Mouse (Mus musculus): ENCODE measurements at regions not wholly inside any gene's neighbourhood (a gene's known extent, or its start where the extent isn't known, plus 50 kb on each side); places are given as distances from the start of the nearest gene placed in this dataset.

- Histone ChIP-seq H3K27me3 (ENCODE audit: control insufficient read depth, insufficient read depth, low read length) (no peaks in the 10 kb centered on the region), H3K4me3 (replicated peaks; ENCODE audit: low read length) (no peak overlapping the region), H3K9ac (ENCODE audit: low read length) (no peak overlapping the region), H3K4me1 (ENCODE audit: control insufficient read depth, insufficient read depth, low read length) (no peaks in the 10 kb centered on the region), H3K9me3 (replicated peaks; ENCODE audit: control insufficient read depth, low read length) (no peaks in the 10 kb centered on the region), H3K4me2 (ENCODE audit: low read depth, low read length) (no peak overlapping the region), H3K36me3 (ENCODE audit: control insufficient read depth, insufficient read depth, low read length) (no peaks in the 10 kb centered on the region), H3K27ac (ENCODE audit: low read length) (no peak overlapping the region)
- 59% methylated on average over 2 of the region's 2 CpGs for WGBS
- no peak for ATAC-seq (ENCODE audit: insufficient read depth, low FRiP score)
Measured at GRCm38 (mm10) chr12:109662179-109662578, 62.0 kb upstream of the Rtl1 start.

GRCm38 (mm10) chr12:109674766-109675165, 74.6 kb upstream of the Rtl1 start:
- H3K27me3 ChIP-seq (ENCODE audit: control insufficient read depth, insufficient read depth, low read length) = no peaks in the 10 kb centered on the region
- H3K4me3 ChIP-seq (replicated peaks; ENCODE audit: low read length) = no peak overlapping the region
- no peak overlapping the region for H3K9ac ChIP-seq (ENCODE audit: low read length)
- H3K4me1 ChIP-seq (ENCODE audit: control insufficient read depth, insufficient read depth, low read length) = no peaks in the 10 kb centered on the region
- WGBS = 56% methylated on average over 4 of the region's 4 CpGs
- no peaks in the 10 kb centered on the region for H3K36me3 ChIP-seq (ENCODE audit: control insufficient read depth, insufficient read depth, low read length)
- ATAC-seq (ENCODE audit: insufficient read depth, low FRiP score) = no peak
- H3K9me3 ChIP-seq (replicated peaks; ENCODE audit: control insufficient read depth, low read length) = no peaks in the 10 kb centered on the region
- no peak overlapping the region for H3K4me2 ChIP-seq (ENCODE audit: low read depth, low read length)
- no peak overlapping the region for H3K27ac ChIP-seq (ENCODE audit: low read length)

GRCm38 (mm10) chr12:109694046-109694445, 93.9 kb upstream of the Rtl1 start:
- H3K36me3 ChIP-seq (ENCODE audit: control insufficient read depth, insufficient read depth, low read length) = no peaks in the 10 kb centered on the region; the same call in 1 of the 2 replicates
- no peaks in the 10 kb centered on the region for H3K27me3 ChIP-seq (ENCODE audit: control insufficient read depth, insufficient read depth, low read length)
- no peaks in the 10 kb centered on the region for H3K9me3 ChIP-seq (replicated peaks; ENCODE audit: control insufficient read depth, low read length)
- H3K9ac ChIP-seq (ENCODE audit: low read length) = no peak overlapping the region
- no peak overlapping the region for H3K4me2 ChIP-seq (ENCODE audit: low read depth, low read length)
- H3K27ac ChIP-seq (ENCODE audit: low read length) = no peak overlapping the region
- no peaks in the 10 kb centered on the region for H3K4me1 ChIP-seq (ENCODE audit: control insufficient read depth, insufficient read depth, low read length)
- WGBS = 87% methylated on average over 4 of the region's 4 CpGs
- no peak overlapping the region for H3K4me3 ChIP-seq (replicated peaks; ENCODE audit: low read length)
- ATAC-seq (ENCODE audit: insufficient read depth, low FRiP score) = no peak

GRCm38 (mm10) chr12:109694801-109695430, 94.8 kb upstream of the Rtl1 start:
- no peak overlapping the region for H3K4me2 ChIP-seq (ENCODE audit: low read depth, low read length)
- 73% methylated on average over 5 of the region's 5 CpGs for WGBS
- no peaks in the 10 kb centered on the region for H3K9me3 ChIP-seq (replicated peaks; ENCODE audit: control insufficient read depth, low read length)
- no peaks in the 10 kb centered on the region; the same call in 1 of the 2 replicates for H3K36me3 ChIP-seq (ENCODE audit: control insufficient read depth, insufficient read depth, low read length)
- H3K27ac ChIP-seq (ENCODE audit: low read length) = no peak overlapping the region
- no peak overlapping the region for H3K4me3 ChIP-seq (replicated peaks; ENCODE audit: low read length)
- H3K27me3 ChIP-seq (ENCODE audit: control insufficient read depth, insufficient read depth, low read length) = no peaks in the 10 kb centered on the region
- H3K4me1 ChIP-seq (ENCODE audit: control insufficient read depth, insufficient read depth, low read length) = no peaks in the 10 kb centered on the region
- no peak overlapping the region for H3K9ac ChIP-seq (ENCODE audit: low read length)
- ATAC-seq (ENCODE audit: insufficient read depth, low FRiP score) = no peak

- H3K27ac ChIP-seq (ENCODE audit: low read length) = no peak overlapping the region
- H3K4me3 ChIP-seq (replicated peaks; ENCODE audit: low read length) = no peak overlapping the region
- no peak overlapping the region for H3K4me2 ChIP-seq (ENCODE audit: low read depth, low read length)
- H3K9me3 ChIP-seq (replicated peaks; ENCODE audit: control insufficient read depth, low read length) = no peaks in the 10 kb centered on the region
- no peaks in the 10 kb centered on the region for H3K36me3 ChIP-seq (ENCODE audit: control insufficient read depth, insufficient read depth, low read length)
- no peaks in the 10 kb centered on the region for H3K4me1 ChIP-seq (ENCODE audit: control insufficient read depth, insufficient read depth, low read length)
- 53% methylated on average over 4 of the region's 6 CpGs for WGBS
- H3K9ac ChIP-seq (ENCODE audit: low read length) = no peak overlapping the region
- ATAC-seq (ENCODE audit: insufficient read depth, low FRiP score) = peak; percentile 56; the same call in 1 of the 2 replicates
- no peaks in the 10 kb centered on the region for H3K27me3 ChIP-seq (ENCODE audit: control insufficient read depth, insufficient read depth, low read length)
Measured at GRCm38 (mm10) chr12:109706820-109707219, 106.7 kb upstream of the Rtl1 start.

- Histone ChIP-seq H3K4me1 (ENCODE audit: control insufficient read depth, insufficient read depth, low read length) (no peaks in the 10 kb centered on the region), H3K36me3 (ENCODE audit: control insufficient read depth, insufficient read depth, low read length) (no peaks in the 10 kb centered on the region), H3K27ac (ENCODE audit: low read length) (no peak overlapping the region), H3K4me2 (ENCODE audit: low read depth, low read length) (no peak overlapping the region), H3K9me3 (replicated peaks; ENCODE audit: control insufficient read depth, low read length) (no peaks in the 10 kb centered on the region), H3K9ac (ENCODE audit: low read length) (no peak overlapping the region), H3K27me3 (ENCODE audit: control insufficient read depth, insufficient read depth, low read length) (no peaks in the 10 kb centered on the region), H3K4me3 (replicated peaks; ENCODE audit: low read length) (no peak overlapping the region)
- WGBS = 92% methylated on average over 5 of the region's 5 CpGs
- no peak for ATAC-seq (ENCODE audit: insufficient read depth, low FRiP score)
Measured at GRCm38 (mm10) chr12:109709661-109710060, 109.5 kb upstream of the Rtl1 start.

GRCm38 (mm10) chr12:109711392-109711791, 111.3 kb upstream of the Rtl1 start:
- WGBS = 97% methylated on average over 5 of the region's 5 CpGs
- Histone ChIP-seq H3K9ac (ENCODE audit: low read length) (no peak overlapping the region), H3K4me3 (replicated peaks; ENCODE audit: low read length) (no peak overlapping the region), H3K27ac (ENCODE audit: low read length) (no peak overlapping the region), H3K9me3 (replicated peaks; ENCODE audit: control insufficient read depth, low read length) (no peaks in the 10 kb centered on the region), H3K36me3 (ENCODE audit: control insufficient read depth, insufficient read depth, low read length) (no peaks in the 10 kb centered on the region), H3K4me1 (ENCODE audit: control insufficient read depth, insufficient read depth, low read length) (no peaks in the 10 kb centered on the region), H3K27me3 (ENCODE audit: control insufficient read depth, insufficient read depth, low read length) (no peaks in the 10 kb centered on the region), H3K4me2 (ENCODE audit: low read depth, low read length) (no peak overlapping the region)
- ATAC-seq (ENCODE audit: insufficient read depth, low FRiP score) = no peak

- 87% methylated on average over 7 of the region's 7 CpGs for WGBS
- Histone ChIP-seq H3K9me3 (replicated peaks; ENCODE audit: control insufficient read depth, low read length) (no peaks in the 10 kb centered on the region), H3K27ac (ENCODE audit: low read length) (no peak overlapping the region), H3K4me1 (ENCODE audit: control insufficient read depth, insufficient read depth, low read length) (no peaks in the 10 kb centered on the region), H3K4me2 (ENCODE audit: low read depth, low read length) (no peak overlapping the region), H3K9ac (ENCODE audit: low read length) (no peak overlapping the region), H3K36me3 (ENCODE audit: control insufficient read depth, insufficient read depth, low read length) (0 out of 2 replicates have a peak, but pooled peaks cover 3% of the 10 kb centered on the region), H3K27me3 (ENCODE audit: control insufficient read depth, insufficient read depth, low read length) (no peaks in the 10 kb centered on the region), H3K4me3 (replicated peaks; ENCODE audit: low read length) (no peak overlapping the region)
- ATAC-seq (ENCODE audit: insufficient read depth, low FRiP score) = no peak
Measured at GRCm38 (mm10) chr12:109711946-109712345, 111.8 kb upstream of the Rtl1 start.

GRCm38 (mm10) chr12:109712386-109712785, 112.3 kb upstream of the Rtl1 start:
- Histone ChIP-seq H3K9me3 (replicated peaks; ENCODE audit: control insufficient read depth, low read length) (no peaks in the 10 kb centered on the region), H3K9ac (ENCODE audit: low read length) (no peak overlapping the region), H3K36me3 (ENCODE audit: control insufficient read depth, insufficient read depth, low read length) (0 out of 2 replicates have a peak, but pooled peaks cover 5% of the 10 kb centered on the region), H3K27me3 (ENCODE audit: control insufficient read depth, insufficient read depth, low read length) (no peaks in the 10 kb centered on the region), H3K27ac (ENCODE audit: low read length) (no peak overlapping the region), H3K4me1 (ENCODE audit: control insufficient read depth, insufficient read depth, low read length) (no peaks in the 10 kb centered on the region), H3K4me3 (replicated peaks; ENCODE audit: low read length) (no peak overlapping the region), H3K4me2 (ENCODE audit: low read depth, low read length) (no peak overlapping the region)
- WGBS = 92% methylated on average over 16 of the region's 16 CpGs
- no peak for ATAC-seq (ENCODE audit: insufficient read depth, low FRiP score)

All from stomach, embryonic 16.5 days (tissue).